Mouse (Mus musculus) heart, embryonic 12.5 days (tissue): ENCODE results near the gene Slc35b4. TPM values are rescaled to one million over a fixed set of nuclear protein-coding genes. Genes with fewer than 3 reads are reported as not detected.

Experiments used
- ATAC-seq: fragments of 200-750 bp; cut with Nextera tagmentation; 2 replicates; pipeline ENCODE4 v1.8.0; 2017; ENCODE audit warnings: moderate TSS enrichment, moderate library complexity; ENCODE audit not compliant: insufficient number of reproducible peaks, low FRiP score
- H3K27ac ChIP-seq: fragments of 300-500 bp; sonication (generic); 2 replicates; pipeline ENCODE4 v1.5.1; 2016; ENCODE audit warnings: mild to moderate bottlenecking, moderate library complexity; ENCODE audit not compliant: poor library complexity, severe bottlenecking
- H3K27me3 ChIP-seq: fragments of 300-500 bp; sonication (generic); replicated peaks from 2 replicates; pipeline ENCODE4 v1.6.1; 2016; ENCODE audit warnings: mild to moderate bottlenecking, moderate library complexity
- H3K36me3 ChIP-seq: fragments of 300-500 bp; sonication (generic); 2 replicates; pipeline ENCODE4 v1.6.1; 2016; ENCODE audit warnings: mild to moderate bottlenecking, moderate library complexity
- H3K4me1 ChIP-seq: fragments of 300-500 bp; sonication (generic); replicated peaks from 2 replicates; pipeline ENCODE4 v1.6.1; 2016; ENCODE audit warnings: mild to moderate bottlenecking
- H3K4me2 ChIP-seq: fragments of 300-500 bp; sonication (generic); 2 replicates; pipeline ENCODE4 v1.6.1; 2016; ENCODE audit warnings: mild to moderate bottlenecking, moderate library complexity
- H3K4me3 ChIP-seq: fragments of 300-500 bp; sonication (generic); 2 replicates; pipeline ENCODE4 v1.5.1; 2016; ENCODE audit warnings: mild to moderate bottlenecking
- H3K9ac ChIP-seq: fragments of 300-500 bp; sonication (generic); 2 replicates; pipeline ENCODE4 v1.6.1; 2016; ENCODE audit warnings: mild to moderate bottlenecking, moderate library complexity
- H3K9me3 ChIP-seq: fragments of 300-500 bp; sonication (generic); replicated peaks from 2 replicates; pipeline ENCODE4 v1.6.1; 2016; ENCODE audit warnings: mild to moderate bottlenecking, moderate library complexity
- WGBS: fragments of 180-500 bp; shearing (Covaris S2); methylation state at CpG from one replicate; pipeline ENCODE4 v1.1.7; 2016; 5-methylcytosine and 5-hydroxymethylcytosine counted together
- polyA plus RNA-seq: library from polyadenylated mRNA; unstranded; fragments of >200 nt; fragmentation: Nextera tagmentation; extraction: Ambion mirVana; gene quantifications from 2 replicates; pipeline ENCODE4 v1.2.1, GENCODE M21; 2016

The Slc35b4 gene
- 42.8 and 49.3 TPM in 2 replicates for polyA plus RNA-seq

GRCm38 (mm10) chr6:34176864-34177247 is at the start of gene Slc35b4:
TSS of gene Slc35b4 (minus strand) at chr6:34177111.
- H3K9ac ChIP-seq, result peak within 1 kb of the TSS; percentile 84
- peaks cover 4% of the 10 kb centered on the region; the same call in 1 of the 2 replicates for H3K36me3 ChIP-seq
- H3K9me3 ChIP-seq, result 0 out of 2 replicates have a peak, but pooled peaks cover 4% of the 10 kb centered on the region
- peaks cover 21% of the 10 kb centered on the region for H3K4me1 ChIP-seq
- peak within 1 kb of the TSS; percentile 95 for H3K4me3 ChIP-seq
- H3K4me2 ChIP-seq, result peak within 1 kb of the TSS; percentile 90
- under 1% methylated on average over 29 of the region's 29 CpGs for WGBS
- peak; percentile 99 for ATAC-seq
- peak within 1 kb of the TSS; percentile 84 for H3K27ac ChIP-seq
- H3K27me3 ChIP-seq, result no peaks in the 10 kb centered on the region

- no peaks in the 10 kb centered on the region for H3K36me3 ChIP-seq
- H3K4me1 ChIP-seq, result peaks cover 15% of the 10 kb centered on the region
- no peak for ATAC-seq
- no peak overlapping the region for H3K4me3 ChIP-seq
- peaks cover 11% of the 10 kb centered on the region for H3K9me3 ChIP-seq
- H3K27me3 ChIP-seq, result no peaks in the 10 kb centered on the region
- H3K4me2 ChIP-seq, result no peak overlapping the region
- WGBS, result 87% methylated on average over 3 of the region's 3 CpGs
- H3K9ac ChIP-seq, result no peak overlapping the region
- H3K27ac ChIP-seq, result no peak overlapping the region
These were observed 48.2 kb upstream of the Slc35b4 start for GRCm38 (mm10) chr6:34225004-34225599.

DNA sequence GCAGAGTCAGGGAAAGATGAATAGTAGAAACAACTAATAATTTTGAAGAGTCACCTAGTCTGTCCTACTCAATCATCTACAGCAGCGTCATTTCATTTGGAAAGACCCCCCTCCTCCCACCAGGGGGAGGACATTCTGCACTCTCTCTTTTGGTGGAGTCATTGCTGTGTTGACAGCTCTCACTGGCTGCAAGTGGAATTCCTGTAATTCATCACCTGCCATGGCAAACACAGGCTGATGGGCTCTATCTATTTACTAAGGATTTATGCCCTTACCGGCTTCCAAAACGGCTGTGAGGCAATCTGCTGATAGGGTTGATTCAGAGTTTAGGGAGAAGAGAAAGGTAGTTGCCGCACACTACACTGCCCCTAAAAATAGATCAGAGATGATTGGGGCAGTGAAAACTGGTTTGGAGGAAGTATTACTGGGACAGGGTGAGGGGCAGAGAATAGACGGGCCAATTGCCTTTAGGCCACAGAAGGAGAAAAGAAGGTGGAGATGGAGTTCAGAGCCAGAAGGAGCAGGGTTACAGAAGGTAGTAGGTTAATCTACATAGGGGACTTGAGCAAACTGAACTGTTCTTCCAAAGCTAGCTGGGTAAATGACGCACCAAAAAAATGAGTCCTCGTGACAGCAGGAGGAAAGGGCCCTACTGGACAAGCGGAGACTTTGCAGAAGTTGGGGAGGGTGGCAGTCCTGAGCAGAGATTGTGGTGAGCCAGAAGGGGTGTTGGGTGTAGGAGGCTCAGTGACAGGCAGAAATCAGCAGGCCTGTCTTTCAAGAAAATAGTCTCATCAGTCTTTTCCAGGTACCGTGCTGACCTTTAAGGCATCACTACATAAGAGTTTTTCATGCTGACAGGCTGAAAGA is 39.8 kb upstream of the Slc35b4 start:
- no peak for ATAC-seq
- Histone ChIP-seq H3K4me2 (peak overlapping the region; percentile 33), H3K27ac (peak overlapping the region; percentile 45), H3K4me3 (no peak overlapping the region), H3K9ac (no peak overlapping the region), H3K27me3 (no peaks in the 10 kb centered on the region), H3K9me3 (no peaks in the 10 kb centered on the region), H3K4me1 (peaks cover 19% of the 10 kb centered on the region), H3K36me3 (no peaks in the 10 kb centered on the region)
- 18% methylated on average over 9 of the region's 9 CpGs for WGBS

DNA sequence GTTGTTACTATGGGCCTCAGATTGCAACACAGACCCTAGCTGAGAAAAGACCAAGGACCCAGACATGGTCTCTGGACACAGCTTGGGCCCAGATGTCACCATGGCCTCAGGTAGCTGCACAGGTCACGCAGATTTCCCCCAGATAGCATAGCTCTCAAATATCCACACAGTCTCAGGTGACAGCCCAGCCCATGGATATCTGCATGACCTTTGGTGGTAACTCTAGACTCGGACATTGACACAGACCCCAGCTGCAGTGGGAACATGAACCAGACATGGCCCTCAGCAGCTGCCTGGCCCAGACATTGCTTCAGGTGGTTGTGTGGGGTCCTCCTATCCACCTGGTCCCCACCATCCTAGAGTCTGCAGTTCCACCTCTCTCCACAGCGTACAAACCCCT is 28.8 kb upstream of the Slc35b4 start:
- no peak for ATAC-seq
- Histone ChIP-seq H3K27ac (no peak overlapping the region), H3K9ac (no peak overlapping the region), H3K4me3 (no peak overlapping the region), H3K4me2 (no peak overlapping the region), H3K36me3 (no peaks in the 10 kb centered on the region), H3K9me3 (no peaks in the 10 kb centered on the region), H3K4me1 (peaks cover 6% of the 10 kb centered on the region), H3K27me3 (no peaks in the 10 kb centered on the region)
- 82% methylated on average over 3 of the region's 3 CpGs for WGBS

GRCm38 (mm10) chr6:34204971-34205572 is 28.2 kb upstream of the Slc35b4 start:
- no peak overlapping the region for H3K9ac ChIP-seq
- H3K36me3 ChIP-seq, result no peaks in the 10 kb centered on the region
- H3K4me2 ChIP-seq, result no peak overlapping the region
- ATAC-seq, result no peak
- H3K4me1 ChIP-seq, result peaks cover 6% of the 10 kb centered on the region
- no peak overlapping the region for H3K4me3 ChIP-seq
- H3K9me3 ChIP-seq, result no peaks in the 10 kb centered on the region
- H3K27ac ChIP-seq, result no peak overlapping the region
- H3K27me3 ChIP-seq, result no peaks in the 10 kb centered on the region
- WGBS, result 67% methylated on average over 8 of the region's 8 CpGs

GRCm38 (mm10) chr6:34203503-34203902 is 26.6 kb upstream of the Slc35b4 start:
- H3K27me3 ChIP-seq, result no peaks in the 10 kb centered on the region
- H3K9me3 ChIP-seq, result no peaks in the 10 kb centered on the region
- ATAC-seq, result no peak
- 61% methylated on average over 7 of the region's 7 CpGs for WGBS
- H3K9ac ChIP-seq, result no peak overlapping the region
- no peak overlapping the region for H3K27ac ChIP-seq
- no peak overlapping the region for H3K4me2 ChIP-seq
- no peaks in the 10 kb centered on the region for H3K36me3 ChIP-seq
- H3K4me3 ChIP-seq, result no peak overlapping the region
- H3K4me1 ChIP-seq, result peaks cover 6% of the 10 kb centered on the region

DNA sequence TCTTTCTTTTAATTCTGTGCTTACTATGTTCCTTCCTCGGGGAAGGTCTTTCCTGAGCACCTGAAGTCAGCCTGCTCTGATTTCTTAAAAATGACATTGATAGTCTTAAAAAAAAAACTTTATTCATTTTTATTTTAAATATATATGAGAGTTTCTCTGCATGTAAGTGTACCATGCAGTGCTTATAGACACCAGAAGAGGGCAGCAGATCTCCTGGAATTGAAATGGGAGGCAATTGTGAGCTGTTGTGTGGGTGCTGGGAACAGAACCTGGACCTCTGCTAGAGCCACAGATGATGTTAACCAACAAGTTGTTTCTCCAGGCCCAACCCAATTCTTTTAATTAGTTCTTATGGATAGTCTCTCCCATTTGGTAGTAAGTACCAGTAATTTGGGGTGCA is 18.1 kb upstream of the Slc35b4 start:
- Histone ChIP-seq H3K4me2 (no peak overlapping the region), H3K4me3 (no peak overlapping the region), H3K27me3 (no peaks in the 10 kb centered on the region; the same call in 1 of the 2 replicates), H3K9me3 (no peaks in the 10 kb centered on the region), H3K27ac (no peak overlapping the region), H3K36me3 (no peaks in the 10 kb centered on the region), H3K9ac (no peak overlapping the region), H3K4me1 (no peaks in the 10 kb centered on the region)
- no peak for ATAC-seq
- WGBS, result 82% methylated on average over 1 of the region's 1 CpGs

DNA sequence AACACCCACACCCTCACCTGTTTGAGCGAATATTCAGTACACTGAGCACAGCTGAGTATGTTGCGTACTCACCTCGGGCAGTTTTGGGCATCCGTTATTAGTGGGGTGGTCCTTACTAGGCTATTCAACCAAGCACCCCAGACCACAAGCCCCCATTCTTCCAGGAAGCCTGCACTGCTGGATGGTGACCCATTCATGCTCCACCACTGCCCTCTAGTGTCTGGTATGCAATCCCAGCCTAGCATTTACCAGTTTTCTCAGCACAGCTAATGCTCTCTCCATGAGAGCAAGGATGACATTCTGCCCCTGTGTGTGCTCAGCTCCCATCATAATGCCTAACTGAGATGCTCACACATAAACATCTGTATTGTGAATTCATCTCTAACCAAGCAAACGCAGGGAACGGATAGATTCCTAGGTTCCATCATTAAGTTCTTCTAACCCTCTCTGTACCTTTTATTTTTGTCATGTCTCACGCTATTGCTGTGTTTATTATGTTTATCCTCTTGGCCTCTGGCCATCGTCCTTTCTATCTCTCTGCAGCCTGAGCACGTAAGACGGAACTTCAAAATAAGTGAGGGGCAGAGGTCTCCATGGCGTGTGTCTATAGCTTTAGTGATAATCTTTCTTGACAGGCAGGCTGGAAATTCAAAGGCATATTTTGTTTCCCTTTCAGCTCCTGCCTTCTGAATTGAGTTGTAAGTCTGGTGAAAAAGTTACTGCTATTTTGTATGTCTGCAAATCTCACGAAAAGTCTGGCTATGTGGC is 17.0 kb upstream of the Slc35b4 start:
- no peaks in the 10 kb centered on the region; the same call in 1 of the 2 replicates for H3K27me3 ChIP-seq
- 59% methylated on average over 12 of the region's 12 CpGs for WGBS
- 0 out of 2 replicates have a peak, but pooled peaks have one; percentile 53 for ATAC-seq
- no peak overlapping the region for H3K27ac ChIP-seq
- no peaks in the 10 kb centered on the region for H3K4me1 ChIP-seq
- no peaks in the 10 kb centered on the region for H3K36me3 ChIP-seq
- H3K4me3 ChIP-seq, result no peak overlapping the region
- H3K4me2 ChIP-seq, result no peak overlapping the region
- no peak overlapping the region for H3K9ac ChIP-seq
- H3K9me3 ChIP-seq, result no peaks in the 10 kb centered on the region

- no peak overlapping the region for H3K4me3 ChIP-seq
- no peak overlapping the region for H3K27ac ChIP-seq
- H3K9me3 ChIP-seq, result no peaks in the 10 kb centered on the region
- H3K9ac ChIP-seq, result no peak overlapping the region
- no peak overlapping the region for H3K4me2 ChIP-seq
- ATAC-seq, result no peak
- H3K36me3 ChIP-seq, result no peaks in the 10 kb centered on the region
- WGBS, result 83% methylated on average over 8 of the region's 8 CpGs
- H3K4me1 ChIP-seq, result peaks cover 5% of the 10 kb centered on the region
- H3K27me3 ChIP-seq, result no peaks in the 10 kb centered on the region
These were observed 14.5 kb upstream of the Slc35b4 start for GRCm38 (mm10) chr6:34191401-34191800.

GRCm38 (mm10) chr6:34189494-34189893 is 12.6 kb upstream of the Slc35b4 start:
- Histone ChIP-seq H3K4me1 (peaks cover 5% of the 10 kb centered on the region), H3K27ac (no peak overlapping the region), H3K27me3 (no peaks in the 10 kb centered on the region), H3K9ac (no peak overlapping the region), H3K9me3 (no peaks in the 10 kb centered on the region), H3K4me2 (no peak overlapping the region), H3K36me3 (no peaks in the 10 kb centered on the region), H3K4me3 (no peak overlapping the region)
- 82% methylated on average over 3 of the region's 3 CpGs for WGBS
- no peak for ATAC-seq
